Mouse (Mus musculus): ENCODE measurements around the gene I830077J02Rik. TPM values are rescaled to one million over a fixed set of nuclear protein-coding genes. Genes with fewer than 3 reads are reported as not detected.

The I830077J02Rik gene
- polyA plus RNA-seq, 1 experiment from 2014 or later = 0.62 TPM

- Histone ChIP-seq H3K9ac (replicated peaks; ENCODE audit: low read length) (no peak overlapping the region), H3K36me3 (ENCODE audit: insufficient read depth, low read length) (peaks cover 32% of the 10 kb centered on the region), H3K27ac (ENCODE audit: low read length) (no peak overlapping the region), H3K27me3 (ENCODE audit: insufficient read depth, low read length) (no peaks in the 10 kb centered on the region), H3K9me3 (ENCODE audit: low read length) (no peaks in the 10 kb centered on the region), H3K4me2 (replicated peaks; ENCODE audit: low read depth, low read length) (no peak overlapping the region), H3K4me1 (ENCODE audit: insufficient read depth, low read length) (peaks cover 26% of the 10 kb centered on the region), H3K4me3 (ENCODE audit: low read length) (no peak overlapping the region)
- ATAC-seq (ENCODE audit: low FRiP score, low TSS enrichment) = no peak
- WGBS = 85% methylated on average over 1 of the region's 1 CpGs
Observed at GRCm38 (mm10) chr3:105957235-105957634, 24.8 kb upstream of the I830077J02Rik start.

- Histone ChIP-seq H3K4me3 (ENCODE audit: low read length) (no peak overlapping the region), H3K36me3 (ENCODE audit: insufficient read depth, low read length) (peaks cover 56% of the 10 kb centered on the region), H3K4me2 (replicated peaks; ENCODE audit: low read depth, low read length) (no peak overlapping the region), H3K4me1 (ENCODE audit: insufficient read depth, low read length) (peaks cover 3% of the 10 kb centered on the region; the same call in 1 of the 2 replicates), H3K27ac (ENCODE audit: low read length) (no peak overlapping the region), H3K9me3 (ENCODE audit: low read length) (no peaks in the 10 kb centered on the region), H3K9ac (replicated peaks; ENCODE audit: low read length) (no peak overlapping the region), H3K27me3 (ENCODE audit: insufficient read depth, low read length) (no peaks in the 10 kb centered on the region)
- ATAC-seq (ENCODE audit: low FRiP score, low TSS enrichment) = no peak
- WGBS = 95% methylated on average over 7 of the region's 7 CpGs
Observed at GRCm38 (mm10) chr3:105951348-105951747, 18.9 kb upstream of the I830077J02Rik start.

- Histone ChIP-seq H3K4me3 (ENCODE audit: low read length) (no peak overlapping the region), H3K27me3 (ENCODE audit: insufficient read depth, low read length) (no peaks in the 10 kb centered on the region), H3K4me2 (replicated peaks; ENCODE audit: low read depth, low read length) (no peak overlapping the region), H3K9ac (replicated peaks; ENCODE audit: low read length) (no peak overlapping the region), H3K4me1 (ENCODE audit: insufficient read depth, low read length) (no peaks in the 10 kb centered on the region), H3K36me3 (ENCODE audit: insufficient read depth, low read length) (peaks cover 10% of the 10 kb centered on the region), H3K9me3 (ENCODE audit: low read length) (no peaks in the 10 kb centered on the region), H3K27ac (ENCODE audit: low read length) (no peak overlapping the region)
- no peak for ATAC-seq (ENCODE audit: low FRiP score, low TSS enrichment)
- 86% methylated on average over 4 of the region's 4 CpGs for WGBS
Observed at GRCm38 (mm10) chr3:105936111-105936510, 3.6 kb upstream of the I830077J02Rik start.

GRCm38 (mm10) chr3:105935033-105935432 is 2.6 kb upstream of the I830077J02Rik start:
- no peak overlapping the region for H3K9ac ChIP-seq (replicated peaks; ENCODE audit: low read length)
- WGBS = 78% methylated on average over 5 of the region's 5 CpGs

GRCm38 (mm10) chr3:105933926-105934325 is 1.5 kb upstream of the I830077J02Rik start:
- Histone ChIP-seq H3K4me2 (replicated peaks; ENCODE audit: low read depth, low read length) (no peak overlapping the region), H3K36me3 (ENCODE audit: insufficient read depth, low read length) (peaks cover 5% of the 10 kb centered on the region), H3K4me1 (ENCODE audit: insufficient read depth, low read length) (no peaks in the 10 kb centered on the region), H3K27me3 (ENCODE audit: insufficient read depth, low read length) (no peaks in the 10 kb centered on the region), H3K9me3 (ENCODE audit: low read length) (no peaks in the 10 kb centered on the region), H3K9ac (replicated peaks; ENCODE audit: low read length) (no peak overlapping the region), H3K27ac (ENCODE audit: low read length) (no peak overlapping the region), H3K4me3 (ENCODE audit: low read length) (no peak overlapping the region)
- ATAC-seq (ENCODE audit: low FRiP score, low TSS enrichment) = no peak
- WGBS = 94% methylated on average over 6 of the region's 6 CpGs

More at GRCm38 (mm10) chr3:105935033-105935432, 2.6 kb upstream of the I830077J02Rik start:
- Histone ChIP-seq H3K36me3 (ENCODE audit: insufficient read depth, low read length) (peaks cover 5% of the 10 kb centered on the region), H3K9me3 (ENCODE audit: low read length) (no peaks in the 10 kb centered on the region), H3K4me2 (replicated peaks; ENCODE audit: low read depth, low read length) (no peak overlapping the region), H3K4me3 (ENCODE audit: low read length) (no peak overlapping the region), H3K27me3 (ENCODE audit: insufficient read depth, low read length) (no peaks in the 10 kb centered on the region), H3K4me1 (ENCODE audit: insufficient read depth, low read length) (no peaks in the 10 kb centered on the region), H3K27ac (ENCODE audit: low read length) (no peak overlapping the region)
- ATAC-seq (ENCODE audit: low FRiP score, low TSS enrichment) = no peak

DNA sequence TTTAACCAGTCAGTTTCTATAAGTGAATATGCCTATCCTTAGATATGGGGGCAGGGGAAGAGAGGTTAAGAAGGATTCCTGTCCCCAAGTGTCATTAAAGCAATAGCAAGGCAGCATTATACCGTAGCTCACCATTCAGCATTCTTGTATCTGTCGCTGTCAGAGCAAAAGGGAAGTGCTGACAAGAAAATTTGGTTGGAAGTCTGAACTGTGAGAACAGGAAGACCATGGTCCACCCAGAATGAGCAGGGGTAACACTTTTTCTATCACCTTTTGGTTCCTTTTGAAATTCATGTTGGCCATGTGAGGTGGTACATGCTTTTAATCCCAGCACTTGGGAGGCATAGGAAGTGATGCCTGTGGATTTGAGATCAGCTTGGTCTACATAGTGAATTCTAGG is 1.4 kb downstream of the I830077J02Rik start:
- Histone ChIP-seq H3K4me3 (ENCODE audit: low read length) (no peak overlapping the region), H3K9ac (replicated peaks; ENCODE audit: low read length) (no peak overlapping the region), H3K4me2 (replicated peaks; ENCODE audit: low read depth, low read length) (no peak overlapping the region), H3K27ac (ENCODE audit: low read length) (no peak overlapping the region), H3K4me1 (ENCODE audit: insufficient read depth, low read length) (no peaks in the 10 kb centered on the region), H3K9me3 (ENCODE audit: low read length) (no peaks in the 10 kb centered on the region), H3K36me3 (ENCODE audit: insufficient read depth, low read length) (no peaks in the 10 kb centered on the region; the same call in 1 of the 2 replicates), H3K27me3 (ENCODE audit: insufficient read depth, low read length) (no peaks in the 10 kb centered on the region)
- no peak for ATAC-seq (ENCODE audit: low FRiP score, low TSS enrichment)
- WGBS = 87% methylated on average over 2 of the region's 2 CpGs

DNA sequence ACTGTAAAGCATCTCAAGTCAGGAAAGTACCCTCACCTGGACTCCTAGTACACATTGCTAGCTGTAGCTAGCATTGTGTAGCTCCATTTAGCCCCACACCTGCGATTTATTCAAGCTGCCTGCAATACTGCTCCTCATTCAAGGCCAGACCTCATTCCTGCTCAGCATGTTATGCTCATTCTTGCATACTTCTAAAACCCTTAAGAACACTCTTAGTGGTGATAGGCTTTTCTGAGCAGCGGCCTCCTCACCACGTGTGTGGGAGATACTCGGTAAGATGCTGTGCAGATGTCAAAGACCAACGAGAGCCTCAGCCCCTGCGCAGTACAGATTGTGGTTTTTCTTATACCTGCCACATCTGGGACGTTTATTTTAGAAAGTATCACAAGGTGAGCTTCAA is 2.6 kb downstream of the I830077J02Rik start:
- no peak overlapping the region for H3K9ac ChIP-seq (replicated peaks; ENCODE audit: low read length)
- no peaks in the 10 kb centered on the region; the same call in 1 of the 2 replicates for H3K36me3 ChIP-seq (ENCODE audit: insufficient read depth, low read length)
- no peak overlapping the region for H3K4me2 ChIP-seq (replicated peaks; ENCODE audit: low read depth, low read length)
- no peaks in the 10 kb centered on the region for H3K27me3 ChIP-seq (ENCODE audit: insufficient read depth, low read length)
- no peak overlapping the region for H3K27ac ChIP-seq (ENCODE audit: low read length)
- H3K4me3 ChIP-seq (ENCODE audit: low read length) = no peak overlapping the region
- ATAC-seq (ENCODE audit: low FRiP score, low TSS enrichment) = no peak
- no peaks in the 10 kb centered on the region for H3K4me1 ChIP-seq (ENCODE audit: insufficient read depth, low read length)
- 81% methylated on average over 7 of the region's 7 CpGs for WGBS
- no peaks in the 10 kb centered on the region for H3K9me3 ChIP-seq (ENCODE audit: low read length)

DNA sequence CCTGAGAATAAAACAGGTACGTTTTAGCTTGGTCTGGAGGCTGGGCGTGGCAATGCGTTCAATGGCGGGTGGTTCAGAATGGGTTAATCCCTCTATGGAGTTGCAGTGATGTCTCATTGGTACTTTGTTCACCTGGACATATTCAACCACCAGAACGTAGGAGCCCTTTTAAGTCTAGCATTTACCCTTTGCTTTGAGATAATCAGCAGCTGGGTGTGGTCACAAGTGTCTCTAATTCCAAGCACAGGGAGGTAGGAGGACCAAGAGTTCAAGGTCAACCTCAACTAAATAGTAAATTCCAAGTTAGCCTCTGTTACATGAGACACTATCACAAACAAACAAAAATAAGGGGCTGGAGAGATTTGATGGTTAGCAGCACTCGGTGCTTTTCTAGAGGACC is 3.7 kb downstream of the I830077J02Rik start:
- Histone ChIP-seq H3K9ac (replicated peaks; ENCODE audit: low read length) (no peak overlapping the region), H3K4me2 (replicated peaks; ENCODE audit: low read depth, low read length) (no peak overlapping the region), H3K27ac (ENCODE audit: low read length) (no peak overlapping the region), H3K9me3 (ENCODE audit: low read length) (no peaks in the 10 kb centered on the region), H3K4me3 (ENCODE audit: low read length) (no peak overlapping the region), H3K4me1 (ENCODE audit: insufficient read depth, low read length) (no peaks in the 10 kb centered on the region), H3K27me3 (ENCODE audit: insufficient read depth, low read length) (no peaks in the 10 kb centered on the region), H3K36me3 (ENCODE audit: insufficient read depth, low read length) (no peaks in the 10 kb centered on the region)
- WGBS = 85% methylated on average over 6 of the region's 6 CpGs
- ATAC-seq (ENCODE audit: low FRiP score, low TSS enrichment) = no peak

- H3K4me3 ChIP-seq (ENCODE audit: low read length) = no peak overlapping the region
- no peak overlapping the region for H3K4me2 ChIP-seq (replicated peaks; ENCODE audit: low read depth, low read length)
- H3K27me3 ChIP-seq (ENCODE audit: insufficient read depth, low read length) = no peaks in the 10 kb centered on the region
- no peak overlapping the region for H3K27ac ChIP-seq (ENCODE audit: low read length)
- no peaks in the 10 kb centered on the region for H3K36me3 ChIP-seq (ENCODE audit: insufficient read depth, low read length)
- ATAC-seq (ENCODE audit: low FRiP score, low TSS enrichment) = no peak; the same call in 1 of the 2 replicates
- H3K9me3 ChIP-seq (ENCODE audit: low read length) = no peaks in the 10 kb centered on the region
- H3K4me1 ChIP-seq (ENCODE audit: insufficient read depth, low read length) = no peaks in the 10 kb centered on the region
- H3K9ac ChIP-seq (replicated peaks; ENCODE audit: low read length) = no peak overlapping the region
- WGBS = 92% methylated on average over 3 of the region's 3 CpGs
Observed at GRCm38 (mm10) chr3:105928195-105928569, 4.3 kb downstream of the I830077J02Rik start.

DNA sequence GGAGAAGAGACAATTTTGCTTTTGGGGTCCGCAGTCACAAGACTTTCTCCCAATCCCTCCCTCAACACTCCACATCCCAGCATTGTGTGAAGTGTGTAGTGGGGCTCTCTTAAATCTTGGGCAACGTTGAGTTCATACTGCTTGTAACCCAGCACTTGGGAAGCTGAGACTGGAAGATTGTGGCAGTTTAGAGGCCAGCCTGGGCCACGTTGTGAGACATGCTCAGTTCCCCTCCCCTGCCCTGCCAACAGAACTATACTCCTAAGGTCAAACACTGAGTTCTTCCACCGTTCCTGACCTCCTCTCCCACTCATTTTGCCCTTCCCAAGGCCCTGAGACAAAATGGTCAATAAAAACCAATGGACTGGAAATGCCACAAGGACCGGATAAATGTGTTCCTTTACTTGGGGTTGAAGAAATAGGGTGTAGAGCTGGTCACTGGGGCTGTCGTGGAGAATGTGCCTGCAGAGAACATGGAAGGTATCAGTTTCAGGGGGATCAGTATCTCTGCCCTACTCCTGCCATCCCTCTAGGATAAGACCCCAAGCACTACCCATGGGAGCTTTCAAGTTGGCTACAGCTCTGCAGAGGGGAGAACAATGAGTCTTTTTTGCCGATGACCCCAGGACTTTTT is 4.8 kb downstream of the I830077J02Rik start:
- 33% methylated on average over 7 of the region's 7 CpGs for WGBS
- ATAC-seq (ENCODE audit: low FRiP score, low TSS enrichment) = peak; percentile 69; the same call in 1 of the 2 replicates

More for the DNA sequence above, 4.8 kb downstream of the I830077J02Rik start:
- Histone ChIP-seq H3K4me1 (ENCODE audit: insufficient read depth, low read length) (no peaks in the 10 kb centered on the region), H3K9ac (replicated peaks; ENCODE audit: low read length) (no peak overlapping the region), H3K36me3 (ENCODE audit: insufficient read depth, low read length) (no peaks in the 10 kb centered on the region), H3K4me2 (replicated peaks; ENCODE audit: low read depth, low read length) (no peak overlapping the region), H3K9me3 (ENCODE audit: low read length) (no peaks in the 10 kb centered on the region), H3K27ac (ENCODE audit: low read length) (no peak overlapping the region), H3K27me3 (ENCODE audit: insufficient read depth, low read length) (no peaks in the 10 kb centered on the region), H3K4me3 (ENCODE audit: low read length) (no peak overlapping the region)
